Mouse (Mus musculus) gastrocnemius, postnatal 14 days (tissue): ENCODE measurements around the gene Trmu. TPM values are rescaled to one million over a fixed set of nuclear protein-coding genes. Genes with fewer than 3 reads are reported as not detected.
"Not testable (repeated sequence)": the region's sequence is repeated elsewhere in the genome, so short reads cannot be mapped to it uniquely, and the experiment has no call there.

ENCODE experiments used
- DNase-seq: peaks from one replicate; pipeline ENCODE4 v3.0.0; 2021; ENCODE audit warnings: mixed read lengths
- intact Hi-C: fragments of 180-260 bp; cut with DNase I; formaldehyde crosslinking; loops from one replicate; pipeline ENCODE4 v1.15.1; 2025; ENCODE audit warnings: low total_unique reads
- long read RNA-seq, 2 experiments: library from polyadenylated mRNA; stranded (forward); transcript quantifications; one replicate each; pipeline ENCODE4 v2.0.0; 2021
- total RNA-seq, 2 experiments: library from RNA; stranded (reverse); gene quantifications; 2 replicates each; pipeline ENCODE4 v1.2.3; 2021

The Trmu gene
- 10 to 100 TPM; 13.7 to 21.3 TPM for total RNA-seq
- long read RNA-seq, experiment 1, transcript Trmu-201 (11 exons, 1,526 nt) = major isoform, 26 of 31 reads
- long read RNA-seq, experiment 1, partial matches to known transcripts = 0 of 31 reads
- long read RNA-seq, experiment 1, other reads (novel, unspliced or antisense) = 5 of 31 reads
- long read RNA-seq, experiment 2, transcript Trmu-201 (11 exons, 1,526 nt) = major isoform, 16 of 19 reads
- long read RNA-seq, experiment 2, partial matches to known transcripts = 0 of 19 reads
- long read RNA-seq, experiment 2, other reads (novel, unspliced or antisense) = 3 of 19 reads

GRCm38 (mm10) chr15:85878848-85879497 is at the start of gene Trmu:
Gene Trmu (plus strand): TSS chr15:85879312.
- intact Hi-C loops = no loop called here
- DNase-seq = peak; percentile 91

- intact Hi-C loops = no loop called here
- no peak for DNase-seq
Measured at GRCm38 (mm10) chr15:85829470-85829869, 49.6 kb upstream of the Trmu start.

DNA sequence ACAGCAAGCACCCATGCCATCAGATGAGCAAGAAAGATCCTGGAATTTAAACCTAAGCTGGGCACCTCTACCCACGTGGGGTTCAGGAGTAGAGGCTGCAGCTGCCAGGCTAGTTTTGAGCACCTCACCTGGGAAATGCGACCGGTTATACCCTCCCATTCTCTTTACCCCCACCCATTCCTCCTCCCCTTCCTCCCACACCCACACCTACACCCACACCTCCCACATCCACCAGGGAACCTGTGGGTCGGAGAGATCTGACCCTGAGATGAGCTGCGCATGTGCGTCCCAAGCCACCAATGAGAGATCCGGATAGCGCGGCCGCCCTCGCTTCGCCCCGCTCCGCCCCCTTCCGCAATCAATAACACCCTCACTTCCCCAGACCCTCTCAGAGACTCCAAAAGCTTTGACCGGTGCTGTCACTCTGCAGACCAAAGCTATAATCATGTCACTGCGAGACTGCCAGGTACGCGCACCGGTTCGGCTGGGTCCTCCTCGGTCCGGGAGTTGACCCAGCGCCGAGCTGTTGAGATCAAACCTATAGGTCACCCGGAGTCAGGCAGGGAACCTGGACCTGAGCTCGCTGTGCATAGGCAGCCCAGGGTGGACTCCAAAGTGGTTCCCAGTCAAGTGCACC is 47.0 kb upstream of the Trmu start, which contains the start of gene Ttc38:
TSS of gene Ttc38 (plus strand) at position 353 of the 637 bp plus-strand sequence.
- DNase-seq = peak; percentile 83
- intact Hi-C loops = no loop called here

DNA sequence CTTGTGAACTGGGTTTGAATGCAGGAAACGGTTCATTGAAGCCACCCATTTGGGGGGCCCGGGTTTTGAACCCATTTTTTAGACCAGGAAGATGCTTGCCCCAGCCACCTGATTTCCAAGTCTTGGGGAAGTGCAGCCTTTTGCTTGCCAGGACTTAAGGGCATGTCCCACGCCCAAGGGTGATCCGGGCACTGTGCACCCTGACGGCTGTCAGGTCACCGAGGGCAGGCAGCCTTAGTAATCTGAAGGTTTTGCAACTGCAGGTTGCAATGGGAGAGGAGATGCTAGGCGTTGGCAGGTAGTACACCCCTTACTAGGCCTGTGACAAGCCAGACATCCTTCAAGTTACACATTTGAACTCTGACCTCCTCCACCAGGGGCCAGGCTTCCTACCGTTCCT is 46.5 kb upstream of the Trmu start:
- DNase-seq = no peak
- intact Hi-C loops = no loop called here

- intact Hi-C loops = no loop called here
- no peak for DNase-seq
Measured at GRCm38 (mm10) chr15:85835335-85835734, 43.8 kb upstream of the Trmu start.

DNA sequence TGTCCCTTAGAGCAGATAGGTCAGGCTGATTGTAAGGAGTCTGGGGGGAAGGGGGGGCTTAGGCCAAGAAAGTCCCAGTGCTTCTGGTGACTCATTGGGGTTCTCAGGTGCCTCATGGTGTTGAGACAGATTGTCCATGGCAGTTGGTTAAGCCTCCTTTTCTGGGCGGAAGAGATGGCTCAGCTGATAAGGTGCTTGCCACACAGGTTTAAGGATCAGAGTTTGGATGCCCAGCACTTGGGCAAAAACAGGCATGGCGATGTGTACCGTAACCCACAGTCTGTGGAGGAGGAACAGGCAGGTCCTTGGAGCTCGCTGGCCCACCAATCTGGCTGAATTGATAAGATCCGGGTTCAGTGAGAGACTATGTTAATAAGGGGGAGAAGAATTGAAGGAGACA is 42.2 kb upstream of the Trmu start:
- no peak for DNase-seq
- intact Hi-C loops = no loop called here

GRCm38 (mm10) chr15:85840983-85841382 is 38.1 kb upstream of the Trmu start:
- peak; percentile 33 for DNase-seq
- intact Hi-C loops = no loop called here

DNA sequence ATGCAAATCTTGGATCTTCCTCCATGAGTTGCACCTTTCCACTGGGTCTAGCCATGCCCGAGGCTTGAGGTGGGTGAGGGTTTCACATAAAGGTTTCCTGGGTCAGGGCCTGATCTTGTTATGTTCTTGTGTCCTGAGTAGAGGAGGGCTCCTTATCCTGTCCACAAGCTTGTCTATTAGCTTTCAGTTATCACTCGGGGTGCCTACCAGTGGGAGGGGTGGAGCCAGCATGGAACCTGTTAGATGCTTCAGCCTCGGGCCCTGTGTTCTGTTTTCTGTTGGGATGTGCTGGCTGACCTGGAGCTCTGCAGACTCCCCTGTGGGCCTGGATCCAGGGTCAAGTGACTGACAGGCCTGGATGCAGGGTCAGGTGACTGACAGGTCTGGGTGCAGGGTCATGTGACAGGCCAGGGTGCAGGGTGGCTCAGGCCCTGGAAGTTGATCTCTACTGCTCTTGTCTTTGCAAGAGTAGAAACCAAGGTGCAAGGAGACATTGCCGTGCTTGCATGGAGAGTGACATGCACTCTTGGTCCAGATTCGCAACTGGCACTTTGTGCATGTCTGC is 37.2 kb upstream of the Trmu start:
- DNase-seq = no peak
- intact Hi-C loops = no loop called here

DNA sequence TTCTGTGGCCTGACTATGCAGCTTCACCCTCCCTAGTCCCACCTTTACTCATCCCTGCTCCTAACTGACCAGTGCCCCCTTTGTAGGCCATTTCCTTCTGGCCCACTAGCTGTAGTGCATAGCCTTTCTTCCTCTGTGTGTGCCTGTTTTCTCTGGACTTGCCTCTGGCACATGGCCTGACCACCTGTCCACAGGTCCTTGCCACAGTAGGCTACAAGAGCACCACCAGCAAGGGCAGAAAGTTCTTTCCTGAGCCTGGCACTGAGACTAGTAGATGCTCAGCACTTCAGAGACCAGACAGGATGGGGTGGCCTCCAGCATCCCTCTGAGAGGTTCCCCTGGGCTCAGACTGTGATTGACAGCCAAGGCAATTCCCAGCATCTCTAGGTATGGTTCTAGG is 34.0 kb upstream of the Trmu start:
- no peak for DNase-seq
- intact Hi-C loops = no loop called here

DNA sequence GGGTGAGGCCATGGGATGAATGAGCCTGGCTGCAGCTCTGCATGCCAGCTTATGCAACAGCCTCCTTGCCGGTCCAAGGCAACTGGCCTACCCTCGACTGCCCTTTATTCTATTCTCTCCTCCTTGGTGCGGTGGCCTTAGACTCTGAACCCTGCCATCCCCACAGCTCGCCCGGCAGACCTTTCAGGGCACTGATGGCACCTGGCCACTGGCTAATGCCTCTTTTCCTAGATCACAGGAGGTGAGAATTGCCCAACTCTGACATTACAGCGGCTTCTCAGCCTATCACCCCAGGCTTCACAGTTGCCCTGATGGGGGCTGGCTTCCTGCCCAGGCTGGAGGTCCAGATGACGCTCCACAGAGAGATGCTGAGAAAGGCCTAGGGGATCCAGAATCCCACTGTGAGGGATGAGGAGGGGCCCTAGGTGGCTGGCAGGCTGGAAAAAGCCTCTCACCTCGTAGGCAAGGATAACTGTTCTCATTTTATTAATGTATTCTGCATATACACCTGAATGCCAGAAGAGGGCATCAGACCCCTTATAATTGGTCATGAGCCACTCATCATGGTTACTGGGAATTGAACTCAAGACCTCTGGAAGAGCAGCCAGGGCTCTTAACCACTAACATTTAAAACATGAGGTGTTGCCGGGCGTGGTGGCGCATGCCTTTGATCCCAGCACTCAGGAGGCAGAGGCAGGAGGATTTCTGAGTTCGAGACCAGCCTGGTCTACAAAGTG is 27.3 kb upstream of the Trmu start:
- no peak for DNase-seq
- intact Hi-C loops = no loop called here

- DNase-seq = no peak
- intact Hi-C loops = no loop called here
Measured at GRCm38 (mm10) chr15:85858980-85859489, 20.1 kb upstream of the Trmu start.

DNA sequence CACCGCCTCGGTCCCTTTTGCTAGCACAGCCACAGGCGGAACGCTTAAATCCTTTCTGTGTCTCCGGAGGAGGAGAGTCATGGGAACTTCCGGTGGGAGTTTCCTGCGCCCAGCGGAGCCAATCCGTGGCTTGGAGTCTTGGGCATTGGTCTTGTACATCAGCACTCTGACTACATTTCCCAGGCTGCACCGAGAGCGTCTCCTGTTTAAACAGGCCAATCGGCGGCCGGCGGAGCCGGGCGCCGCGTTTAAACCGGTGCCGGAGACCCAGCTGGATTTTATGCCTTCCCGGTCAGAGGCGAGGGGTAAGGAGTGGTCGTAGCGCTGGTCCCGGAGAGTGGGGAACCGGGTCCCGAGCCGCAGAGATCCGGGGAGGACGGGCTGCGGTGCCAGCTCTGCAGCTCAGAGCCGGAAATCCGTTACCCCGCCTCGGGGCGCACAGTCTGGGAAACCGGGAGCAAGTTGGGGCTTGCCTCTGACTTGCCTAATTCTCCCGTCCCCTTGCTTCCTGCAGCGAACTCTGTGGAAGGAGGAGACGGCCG is 19.6 kb upstream of the Trmu start, which contains the start of gene Gtse1:
TSS of gene Gtse1 (plus strand) at position 256 of the 542 bp plus-strand sequence.
- DNase-seq = peak; percentile 94
- intact Hi-C loops = loop anchor here (10.0 kb wide), 1 partner anchor 265 kb away; no protein-coding TSS in a partner anchor

GRCm38 (mm10) chr15:85865913-85866312 is 13.2 kb upstream of the Trmu start:
- intact Hi-C loops = loop anchor here (2.0 to 10.0 kb wide), 2 partner anchors 149 to 271 kb away; no protein-coding TSS in a partner anchor
- DNase-seq = not testable (repeated sequence)

- DNase-seq = peak; percentile 61
- intact Hi-C loops = loop anchor here (2.0 to 10.0 kb wide), 2 partner anchors 151 to 273 kb away; no protein-coding TSS in a partner anchor
Measured at GRCm38 (mm10) chr15:85867696-85868095, 11.4 kb upstream of the Trmu start.

DNA sequence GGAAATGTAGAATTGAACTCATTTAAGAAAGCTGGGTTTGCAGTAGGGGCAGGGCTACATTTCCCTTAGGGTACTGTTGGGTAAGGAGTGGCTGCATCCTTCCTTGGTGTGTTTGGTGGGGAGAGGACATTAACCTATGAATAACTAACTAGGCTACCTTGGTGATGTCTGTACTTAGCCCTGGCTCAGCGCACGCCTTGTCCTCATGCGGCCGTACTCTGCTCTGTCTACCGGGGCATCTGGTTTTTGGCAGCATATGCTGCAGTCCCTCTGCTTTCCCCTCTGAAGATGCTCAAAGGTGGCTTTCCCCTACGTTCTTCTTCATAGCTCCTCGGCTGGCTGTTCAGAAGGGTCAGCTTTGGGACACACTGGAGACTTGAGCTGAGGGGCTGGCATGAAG is 1.8 kb upstream of the Trmu start:
- DNase-seq = no peak
- intact Hi-C loops = no loop called here

GRCm38 (mm10) chr15:85879498-85879895 is 385 bp downstream of the Trmu start:
- peak; percentile 25 for DNase-seq

GRCm38 (mm10) chr15:85885606-85886005 is 6.5 kb downstream of the Trmu start:
- intact Hi-C loops = no loop called here
- peak; percentile 27 for DNase-seq

More at GRCm38 (mm10) chr15:85879498-85879895, 385 bp downstream of the Trmu start:
- intact Hi-C loops = no loop called here

GRCm38 (mm10) chr15:85889235-85889634 is 10.1 kb downstream of the Trmu start:
- DNase-seq = no peak
- intact Hi-C loops = no loop called here

GRCm38 (mm10) chr15:85891971-85892370 is 12.9 kb downstream of the Trmu start:
- intact Hi-C loops = no loop called here
- DNase-seq = no peak
